Mouse (Mus musculus) ovary, postnatal 36 days (tissue): ENCODE data around the gene Nbeal2.

ENCODE experiments used
- DNase-seq: peaks from one replicate; pipeline ENCODE4 v3.0.0; 2022; ENCODE audit warnings: low spot score, mixed read lengths

Gene Nbeal2

DNA sequence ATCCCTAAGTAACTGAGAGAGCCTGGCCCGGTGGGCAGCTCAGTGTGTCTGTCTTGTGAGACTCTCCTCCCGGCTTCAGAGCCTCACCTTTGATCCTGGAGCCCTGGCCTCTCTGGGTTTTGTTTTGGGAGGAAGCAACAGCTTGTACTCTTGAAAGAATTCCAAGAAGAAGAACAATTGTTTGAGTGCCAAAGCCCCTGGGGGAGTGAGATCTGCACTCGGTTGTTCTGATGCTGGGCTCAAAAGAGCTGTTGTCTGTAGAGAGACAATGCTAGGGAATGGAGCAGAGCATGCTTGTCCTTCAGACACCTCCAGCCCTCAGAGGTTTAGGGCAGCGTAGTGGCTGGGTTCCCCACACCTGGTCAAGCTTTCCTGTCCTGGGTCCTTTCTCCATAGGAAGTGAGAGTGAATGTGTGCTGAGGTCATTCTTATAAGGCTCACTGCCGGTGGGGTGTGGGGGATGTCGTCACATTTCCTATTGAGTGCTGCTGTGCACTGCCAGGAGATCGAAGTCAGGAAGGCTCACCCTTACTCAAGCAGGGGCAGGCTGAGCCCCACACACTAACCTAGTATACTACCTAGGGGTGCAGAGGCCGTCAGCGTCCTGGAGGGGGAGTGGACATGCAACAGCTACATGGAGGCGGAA lies 19.3 kb upstream of the Nbeal2 start:
- DNase-seq, result no peak

GRCm38 (mm10) chr9:110672462-110673106 lies 18.6 kb upstream of the Nbeal2 start:
- no peak for DNase-seq

- no peak for DNase-seq
Observed at GRCm38 (mm10) chr9:110669785-110670184, 15.8 kb upstream of the Nbeal2 start.

GRCm38 (mm10) chr9:110668601-110669293 lies 14.8 kb upstream of the Nbeal2 start:
- no peak for DNase-seq

GRCm38 (mm10) chr9:110667219-110667836 lies 13.4 kb upstream of the Nbeal2 start:
- no peak for DNase-seq

DNA sequence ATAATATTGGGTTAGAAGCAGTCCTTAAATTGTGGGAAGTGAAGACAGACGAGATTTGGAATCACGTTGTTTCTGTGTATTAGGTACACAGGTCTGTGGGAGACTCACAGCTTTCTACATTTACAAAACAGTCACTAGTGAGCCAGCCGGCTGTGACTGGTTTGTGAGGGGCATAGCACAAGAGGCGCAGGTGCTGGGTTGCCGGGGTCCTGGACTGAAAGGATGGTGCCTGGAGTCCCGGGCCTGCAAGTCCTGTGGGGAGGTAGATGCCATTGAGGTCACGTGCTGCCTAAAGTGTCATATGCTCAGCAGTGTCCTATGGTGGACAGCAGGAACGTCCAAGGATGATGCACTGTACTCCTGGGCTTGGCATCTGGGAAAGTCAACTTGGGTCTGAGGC lies 12.4 kb upstream of the Nbeal2 start:
- no peak for DNase-seq

DNA sequence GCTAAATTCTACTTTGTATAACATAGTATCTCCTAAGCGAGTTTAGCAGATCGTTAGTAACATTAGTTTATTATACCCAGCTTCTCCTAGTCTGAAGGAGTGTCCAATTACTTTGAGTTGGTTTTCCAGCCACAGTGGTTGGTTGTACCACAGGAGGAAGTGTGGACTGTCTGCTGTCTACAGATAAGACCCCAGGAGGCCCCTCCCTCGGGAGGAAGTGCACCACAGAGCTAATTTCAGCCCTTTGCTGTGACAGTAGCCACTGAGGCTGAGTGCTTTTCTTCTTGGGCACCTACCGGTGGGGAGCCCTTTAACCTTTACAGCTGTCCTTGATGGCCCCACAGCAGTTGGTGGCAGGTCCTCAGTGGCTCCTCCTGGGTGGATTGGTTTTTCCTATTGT lies 12.0 kb upstream of the Nbeal2 start:
- no peak for DNase-seq

GRCm38 (mm10) chr9:110662844-110663243 lies 8.9 kb upstream of the Nbeal2 start:
- no peak for DNase-seq

- no peak for DNase-seq
Observed at GRCm38 (mm10) chr9:110660856-110661612, 7.1 kb upstream of the Nbeal2 start.

GRCm38 (mm10) chr9:110660208-110660607 lies 6.2 kb upstream of the Nbeal2 start:
- DNase-seq, result no peak

- DNase-seq, result no peak
Observed at GRCm38 (mm10) chr9:110659521-110659920, 5.6 kb upstream of the Nbeal2 start.

- no peak for DNase-seq
Observed at GRCm38 (mm10) chr9:110657474-110658078, 3.6 kb upstream of the Nbeal2 start.

- DNase-seq, result peak; percentile 94
Observed at GRCm38 (mm10) chr9:110656249-110657221, 2.6 kb upstream of the Nbeal2 start, which contains the start of gene Ccdc12. Gene Ccdc12 (plus strand): TSS chr9:110656503.

DNA sequence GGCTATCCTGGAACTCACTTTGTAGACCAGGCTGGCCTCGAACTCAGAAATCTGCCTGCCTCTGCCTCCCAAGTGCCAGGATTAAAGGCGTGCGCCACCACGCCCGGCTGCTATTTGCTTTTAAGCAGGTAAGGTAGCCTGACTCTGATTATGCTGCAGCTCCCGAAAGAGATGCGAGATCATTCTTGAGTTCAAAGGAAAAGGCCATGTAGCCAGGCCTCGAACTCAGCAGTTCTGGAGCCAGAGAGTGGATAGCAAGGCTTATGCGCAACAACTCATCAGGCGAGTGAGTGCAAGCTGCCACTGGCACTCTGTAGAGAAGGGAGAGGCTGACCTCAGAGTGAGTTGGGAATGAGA lies 1.7 kb upstream of the Nbeal2 start:
- DNase-seq, result no peak

DNA sequence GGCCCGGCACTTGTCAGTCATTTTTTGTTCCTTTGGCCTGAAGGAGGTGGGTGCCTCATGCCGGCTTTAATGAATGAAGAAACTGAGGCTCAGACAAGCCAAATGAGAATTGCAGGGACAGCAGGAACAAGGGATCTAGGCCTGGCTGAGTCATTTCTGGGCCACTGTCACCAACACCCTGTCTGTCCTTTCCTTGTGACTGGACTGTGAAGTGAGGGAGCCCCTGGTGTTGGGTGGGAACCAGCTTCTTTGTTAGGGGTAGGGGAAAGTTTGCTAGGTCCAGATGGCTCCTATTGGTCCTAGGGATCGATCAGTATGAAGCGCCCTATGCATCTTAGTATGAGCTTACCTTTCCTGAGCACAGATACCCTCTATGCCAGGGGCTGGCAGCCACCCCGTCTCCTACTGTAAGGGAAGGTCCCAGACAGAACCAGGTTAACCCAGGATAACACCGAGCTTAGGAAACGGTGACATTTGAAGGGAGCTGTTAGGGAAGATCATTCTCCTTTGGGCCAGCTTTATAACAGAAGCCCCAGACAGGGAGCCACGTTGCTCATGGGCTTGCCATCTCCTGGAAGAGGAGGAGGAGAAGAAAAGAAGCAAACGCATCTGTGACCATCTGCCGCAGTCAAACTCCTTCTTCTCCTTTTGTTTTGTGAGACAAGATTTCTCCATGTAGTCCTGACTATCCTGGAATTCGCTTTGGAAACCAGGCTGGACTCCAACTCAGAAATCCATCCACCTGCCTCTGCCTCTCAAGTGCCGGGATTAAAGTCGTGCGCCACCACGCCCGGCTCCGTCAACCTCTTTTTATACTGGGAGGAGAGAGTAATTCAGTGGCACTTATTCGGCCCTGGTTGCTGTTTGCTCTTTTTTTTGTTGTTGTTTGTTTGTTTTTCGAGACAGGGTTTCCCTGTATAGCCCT lies 1.0 kb upstream of the Nbeal2 start:
- no peak for DNase-seq

DNA sequence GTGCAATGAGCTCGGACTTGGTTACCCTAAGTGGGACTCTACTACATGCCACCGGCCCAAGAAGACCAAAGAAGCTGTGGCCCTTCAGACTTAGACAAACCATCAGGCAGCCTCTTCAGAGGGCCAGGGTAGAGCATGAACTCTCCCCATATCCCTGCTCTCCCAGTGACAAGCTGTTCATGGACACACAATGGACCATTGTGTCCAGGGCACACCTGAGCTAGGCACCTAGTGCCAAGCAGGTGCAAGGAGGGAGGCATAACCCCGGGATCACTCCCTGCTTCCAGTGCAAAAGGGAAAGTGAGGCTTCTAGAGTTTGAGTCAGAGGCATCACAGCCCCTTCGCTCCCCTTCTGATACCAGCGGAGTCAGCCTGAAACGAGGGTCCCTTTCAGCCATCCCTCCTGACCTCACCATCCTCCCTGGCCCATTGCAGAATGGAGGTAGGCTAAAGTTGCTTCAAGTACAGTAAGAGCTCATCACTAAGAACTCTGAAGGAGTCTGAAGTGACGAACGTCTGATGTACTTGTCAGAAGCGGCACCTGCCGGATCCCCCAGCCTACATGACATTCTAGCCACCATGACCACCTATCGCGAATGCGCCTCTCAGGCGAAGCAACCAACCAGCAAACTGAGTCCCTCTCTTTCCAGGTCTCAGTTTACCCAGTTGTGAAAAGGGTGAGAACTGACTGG lies 852 bp downstream of the Nbeal2 start:
- DNase-seq, result no peak

GRCm38 (mm10) chr9:110651931-110652722 lies 1.8 kb downstream of the Nbeal2 start:
- DNase-seq, result no peak

- DNase-seq, result no peak
Observed at GRCm38 (mm10) chr9:110649775-110650174, 4.2 kb downstream of the Nbeal2 start.
